Mouse (Mus musculus): ENCODE results near the gene Olfr63.
"Not testable (repeated sequence)": the region's sequence is repeated elsewhere in the genome, so short reads cannot be mapped to it uniquely, and the experiment has no call there.

GRCm38 (mm10) chr17:33255319-33255657 is 9.2 kb upstream of the Olfr63 start:
- not testable (repeated sequence) for TF ChIP-seq CTCF (IDR thresholded peaks at IDR 0.05; ENCODE audit: control insufficient read depth, insufficient read depth, low read length); POLR2A (IDR thresholded peaks at IDR 0.05; ENCODE audit: borderline replicate concordance, control insufficient read depth, low read depth, low read length)
